Mouse (Mus musculus) urinary bladder, adult 18-20 months (tissue): Measurements from ENCODE around the gene Lrfn5.

ENCODE experiments used
- DNase-seq, 2 experiments: peaks; one replicate each; pipeline ENCODE4 v3.0.0; 2022; ENCODE audit warnings: low spot score in 2 of 2, mixed read lengths in 2 of 2

The Lrfn5 gene

GRCm38 (mm10) chr12:61522829-61523370 lies at the start of gene Lrfn5:
Lrfn5 (plus strand) TSS chr12:61523150.
- DNase-seq = peak in 1 of 2 experiments; percentile 1

DNA sequence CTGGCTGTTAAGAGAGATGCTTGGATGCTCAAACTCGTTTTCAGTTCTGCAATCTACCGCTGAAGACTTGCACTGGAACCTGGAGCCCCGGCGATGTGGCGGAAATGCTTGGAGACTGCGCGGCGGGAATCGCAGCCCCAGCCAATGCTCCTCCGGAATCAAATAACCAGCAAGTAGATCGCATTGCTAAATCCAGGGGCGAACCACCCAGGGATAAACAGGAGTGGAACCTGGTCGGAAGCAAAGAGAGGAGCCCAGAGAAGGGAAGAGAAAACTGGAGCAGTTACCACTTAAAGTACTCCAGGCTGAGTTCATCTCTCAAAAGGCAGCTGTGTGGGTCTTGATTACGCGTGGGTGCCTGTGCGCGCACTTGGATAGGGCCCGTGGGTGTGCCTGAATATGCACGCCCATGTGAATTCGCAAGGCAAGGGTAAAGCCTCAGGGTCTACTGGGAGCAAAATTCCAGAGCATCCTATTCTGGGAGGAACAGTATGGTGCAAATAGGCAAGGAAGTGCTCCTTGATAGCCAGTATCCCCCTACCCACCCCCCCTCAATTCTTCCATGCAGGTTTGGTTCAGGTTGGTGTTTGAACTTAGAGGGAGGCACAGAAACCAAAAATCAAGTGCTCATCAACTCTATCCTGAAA lies 1.3 kb upstream of the Lrfn5 start:
- DNase-seq = no peak

- DNase-seq = no peak
Measured at GRCm38 (mm10) chr12:61522148-61522828, 662 bp upstream of the Lrfn5 start.

DNA sequence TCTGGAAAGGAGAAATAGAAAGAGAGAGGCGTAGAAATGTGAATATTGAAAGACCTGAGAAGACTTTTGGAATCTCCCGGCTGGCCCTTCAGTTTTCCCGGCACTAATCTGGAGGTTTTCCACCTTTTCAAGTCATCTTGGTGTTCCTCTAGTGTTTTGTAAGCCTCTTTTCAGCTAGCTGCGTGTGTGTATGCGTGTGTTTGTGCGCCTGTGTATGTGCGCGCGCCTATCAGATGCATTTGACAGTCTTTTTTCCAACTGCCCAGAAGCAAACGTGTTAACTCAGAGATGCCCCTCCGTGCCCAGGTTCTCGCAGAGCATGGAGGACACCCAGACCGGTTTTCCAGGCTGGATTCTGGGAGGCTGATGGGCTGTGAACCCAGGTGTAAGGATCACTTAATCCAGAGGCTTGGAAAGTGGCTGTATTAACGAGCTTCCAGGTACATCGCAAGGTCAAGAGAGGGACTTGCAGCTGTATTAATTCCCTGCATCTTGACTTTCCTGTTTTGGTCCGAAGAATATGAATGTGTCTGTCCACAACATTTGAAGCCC lies 757 bp downstream of the Lrfn5 start:
- DNase-seq = no peak

GRCm38 (mm10) chr12:61524183-61524651 lies 1.3 kb downstream of the Lrfn5 start:
- DNase-seq = no peak

DNA sequence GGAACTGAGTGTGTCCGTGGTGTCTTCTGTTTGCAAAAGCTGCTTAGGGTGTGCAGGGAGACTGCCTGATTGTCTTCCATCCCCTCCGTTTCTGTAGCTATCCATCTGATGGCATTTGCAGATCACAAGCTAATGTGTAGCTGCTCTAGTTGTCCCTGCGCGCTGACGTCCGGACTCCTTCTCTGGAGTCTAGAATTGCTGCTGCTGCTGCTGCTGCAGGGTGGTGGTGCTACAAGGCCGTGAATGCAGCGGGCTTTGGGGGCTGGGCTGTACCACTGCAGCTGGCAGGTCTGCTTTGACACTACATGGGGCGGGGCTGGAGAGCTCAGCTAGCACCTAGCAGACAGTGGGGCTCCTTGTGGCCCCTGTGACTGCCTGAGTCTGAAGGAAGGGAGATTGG lies 3.2 kb downstream of the Lrfn5 start:
- no peak for DNase-seq

DNA sequence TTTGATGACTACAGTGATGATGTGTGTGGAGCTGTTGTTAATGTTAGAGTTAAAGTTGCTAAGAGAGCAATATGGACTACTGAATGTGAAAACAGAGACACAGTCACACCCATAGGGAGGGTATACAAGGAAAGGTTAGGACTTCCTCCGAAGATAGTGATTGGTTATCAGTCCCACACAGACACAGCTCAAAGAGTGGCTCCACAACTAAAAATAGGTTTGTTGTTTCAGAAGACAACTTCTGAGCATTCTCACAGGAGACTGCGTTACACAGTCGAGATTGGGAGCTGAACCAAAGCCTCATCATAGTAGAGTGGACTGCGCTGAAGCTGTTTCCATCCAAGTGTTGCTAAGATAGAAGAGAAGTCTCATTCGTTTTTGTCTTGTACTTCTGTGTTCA lies 57.0 kb downstream of the Lrfn5 start:
- no peak for DNase-seq

- no peak for DNase-seq
Measured at GRCm38 (mm10) chr12:61600305-61600704, 77.4 kb downstream of the Lrfn5 start.

DNA sequence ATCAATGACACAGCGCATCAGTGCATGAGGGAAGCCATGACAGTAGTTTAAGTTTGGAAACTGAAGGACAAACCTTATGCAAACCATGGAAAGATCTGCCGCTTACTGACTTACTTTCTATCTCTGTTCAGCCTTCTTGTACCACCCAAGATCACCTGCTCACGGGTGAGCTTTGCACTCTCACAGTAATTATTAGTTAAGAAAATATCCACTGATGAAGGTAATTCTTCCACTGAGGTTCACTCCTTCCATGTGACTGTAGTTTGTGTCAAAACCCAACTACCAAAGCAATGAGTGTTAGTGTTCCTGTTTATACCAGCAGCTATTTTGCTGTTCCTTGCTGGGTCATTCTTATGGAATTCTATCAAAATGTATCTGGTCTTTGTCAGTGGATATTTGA lies 84.9 kb downstream of the Lrfn5 start:
- no peak for DNase-seq

DNA sequence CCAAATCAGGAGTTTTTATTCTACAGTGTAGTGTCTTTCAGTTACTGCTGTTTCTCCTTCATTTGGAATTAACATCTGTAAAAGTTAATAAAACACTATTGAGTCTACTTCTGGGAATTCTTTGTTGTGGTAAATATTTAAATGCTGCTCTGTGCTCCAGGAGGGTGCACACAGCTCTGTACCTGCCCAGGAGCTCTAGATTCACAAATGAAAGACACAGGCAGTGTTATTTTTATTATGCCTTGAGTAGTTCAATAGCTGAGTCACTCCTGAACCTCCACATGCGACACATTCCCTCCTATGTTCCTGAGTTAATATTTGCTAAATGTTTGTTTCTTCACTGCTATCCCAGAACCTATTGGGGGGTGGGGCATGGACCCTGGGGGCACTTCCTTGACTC lies 87.1 kb downstream of the Lrfn5 start:
- DNase-seq = no peak

DNA sequence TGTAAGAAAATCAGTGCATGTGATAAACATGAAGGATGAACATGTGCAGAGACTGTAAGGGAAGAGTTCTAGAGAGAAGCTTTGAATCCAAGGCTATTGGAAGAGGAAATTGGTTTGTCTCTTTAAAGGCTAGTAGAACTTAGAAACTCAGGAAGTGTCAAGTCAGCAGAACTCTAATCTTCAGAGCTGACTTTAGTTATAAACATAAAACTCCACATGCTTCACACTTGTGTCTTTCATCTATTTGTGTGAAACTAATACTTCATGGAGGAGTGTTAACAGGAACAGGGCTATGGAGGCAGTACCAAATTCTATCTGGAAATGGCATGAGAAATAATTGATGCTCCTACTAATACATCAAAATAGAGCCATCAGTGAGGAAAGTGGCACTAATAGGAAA lies 101.6 kb downstream of the Lrfn5 start:
- DNase-seq = no peak

GRCm38 (mm10) chr12:61654380-61654779 lies 131.4 kb downstream of the Lrfn5 start:
- no peak for DNase-seq

DNA sequence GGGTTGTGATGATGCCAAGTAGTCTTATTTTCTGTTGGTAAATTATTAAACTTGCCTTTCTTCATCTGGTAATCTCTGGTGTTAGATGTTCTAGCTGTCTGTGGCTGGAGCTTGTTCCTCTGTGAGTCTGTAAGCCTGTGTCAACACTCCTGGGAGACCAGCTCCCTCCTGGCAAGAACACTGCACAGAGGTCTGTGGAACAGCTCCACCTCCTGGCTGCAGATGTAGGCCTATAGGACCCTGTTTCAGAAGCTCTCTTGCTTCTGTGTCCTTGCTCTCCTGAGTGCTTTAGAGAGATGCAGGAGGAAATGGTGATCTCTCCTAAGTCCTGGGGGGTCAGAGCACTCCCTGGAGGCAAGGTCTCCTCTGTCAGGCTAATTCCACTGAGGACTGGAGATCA lies 200.2 kb downstream of the Lrfn5 start:
- peak in 1 of 2 experiments; percentile 0 for DNase-seq

DNA sequence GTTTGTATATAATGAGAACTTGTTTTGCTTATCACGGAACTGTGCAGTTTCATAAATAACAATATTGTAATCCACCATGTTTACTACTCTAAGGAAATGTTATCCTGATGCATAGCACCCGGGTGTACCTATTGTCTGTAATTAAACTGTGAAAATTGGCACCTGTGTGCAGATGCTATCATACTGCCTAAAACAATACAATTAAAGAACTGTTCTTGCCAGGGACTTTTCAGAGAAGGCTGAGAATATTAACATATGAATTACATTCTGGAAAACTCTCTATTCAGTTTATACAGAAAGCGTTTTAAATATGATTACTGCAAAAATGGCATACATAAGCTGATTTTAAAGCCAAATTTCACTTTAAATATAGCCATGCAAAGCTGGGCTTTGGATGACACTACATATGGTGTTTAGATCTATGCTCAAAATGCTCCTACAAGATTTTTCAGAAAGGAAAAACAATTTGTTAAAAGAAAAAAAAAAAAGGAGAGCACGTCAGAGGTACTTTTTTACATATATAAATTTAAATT lies 284.2 kb downstream of the Lrfn5 start:
- no peak for DNase-seq

DNA sequence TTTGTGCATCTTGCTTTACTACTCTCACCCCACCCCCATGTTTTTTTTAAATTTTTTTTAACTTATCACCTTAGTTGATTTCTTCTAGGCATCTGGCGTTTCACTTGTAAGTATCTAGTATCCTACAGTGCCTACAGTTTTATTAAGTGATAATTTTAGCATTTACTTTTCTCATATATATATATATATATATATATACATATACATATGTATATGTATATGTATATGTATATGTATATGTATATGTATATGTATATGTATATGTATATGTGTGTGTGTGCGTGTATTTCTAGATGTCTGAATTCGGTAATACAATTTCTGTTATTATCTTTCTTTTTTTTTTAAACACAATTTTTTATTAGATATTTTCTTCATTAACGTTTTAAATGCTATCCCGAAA lies 300.7 kb downstream of the Lrfn5 start:
- no peak for DNase-seq

- no peak for DNase-seq
Measured at GRCm38 (mm10) chr12:61826311-61826710, 303.4 kb downstream of the Lrfn5 start.

DNA sequence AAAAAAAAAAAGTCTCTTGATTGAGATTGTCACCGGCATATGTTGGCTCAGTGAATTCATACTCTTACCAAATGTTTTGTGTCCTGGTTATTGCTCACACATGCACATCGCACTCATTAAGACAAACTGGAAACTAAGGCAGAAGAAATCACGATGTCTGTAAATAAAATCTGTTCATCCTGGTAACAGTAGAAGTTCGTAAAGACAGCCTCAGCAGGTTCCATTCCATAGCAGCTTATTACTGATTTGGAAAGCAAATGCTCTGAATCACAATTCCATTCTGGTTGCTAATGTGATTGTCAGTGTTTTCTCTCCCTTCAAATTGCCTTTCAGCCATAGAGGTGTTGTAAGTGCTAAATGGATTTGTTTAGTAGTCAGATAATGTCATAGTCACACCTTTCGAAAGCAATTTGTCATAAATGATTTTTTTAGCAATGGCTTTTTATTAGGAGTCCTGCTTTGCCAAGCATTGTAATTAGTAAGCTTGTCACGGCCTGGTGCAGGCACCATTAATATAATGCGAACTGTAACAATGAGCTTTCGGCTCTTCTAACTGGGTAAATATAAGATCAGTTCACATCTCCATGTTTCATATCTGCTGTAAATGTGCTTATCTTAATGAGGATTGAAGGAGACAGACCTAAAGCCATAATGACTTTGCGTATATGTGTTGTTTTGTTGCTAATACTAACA lies 319.8 kb downstream of the Lrfn5 start:
- DNase-seq = no peak

GRCm38 (mm10) chr12:61854183-61854582 lies 331.2 kb downstream of the Lrfn5 start:
- DNase-seq = no peak
